Mouse (Mus musculus): ENCODE measurements around the gene Cnih3. TPM values are rescaled to one million over a fixed set of nuclear protein-coding genes. Genes with fewer than 3 reads are reported as not detected.

Cnih3 gene
- total RNA-seq, 1 experiment: 0.22 TPM

DNA sequence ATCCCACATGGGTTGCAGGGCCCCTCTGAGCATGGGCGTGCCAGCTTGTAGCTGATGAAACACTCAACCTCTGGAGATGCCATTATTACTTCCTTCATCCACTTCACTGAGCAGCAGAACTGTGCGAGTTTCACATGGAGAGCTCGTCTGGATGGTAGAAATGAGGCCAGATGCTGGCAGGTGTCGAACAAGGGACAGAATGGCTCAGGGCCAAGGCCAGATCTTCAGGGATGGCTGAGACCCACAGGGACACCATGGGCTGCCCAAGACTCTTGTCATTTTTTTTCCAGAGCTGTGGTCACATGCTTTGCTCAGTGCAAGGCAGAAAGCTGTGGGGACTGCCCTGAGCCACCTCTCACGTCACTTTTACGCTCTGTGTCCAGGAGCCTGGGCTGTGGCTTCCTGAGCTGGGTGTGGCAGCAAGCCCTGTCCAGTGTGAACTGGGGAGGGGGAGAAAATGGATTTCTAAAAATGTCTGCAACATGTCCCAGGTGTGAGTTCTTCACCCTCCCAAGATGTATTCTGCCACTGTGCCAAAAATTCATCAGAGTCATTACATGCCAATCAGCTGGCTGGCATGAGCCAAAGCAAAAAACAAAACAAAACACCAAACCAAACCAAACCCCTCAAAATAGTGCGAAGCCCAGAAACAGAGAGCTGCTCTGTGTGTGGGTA, 107.1 kb downstream of the Cnih3 start:
- TF ChIP-seq MAFK (IDR thresholded peaks at IDR 0.05; ENCODE audit: insufficient read depth, low read depth, low read length): no peak
- TF ChIP-seq ZC3H11A (IDR thresholded peaks at IDR 0.05; ENCODE audit: borderline replicate concordance, low read depth, low read length): no peak
- no peak for TF ChIP-seq HCFC1 (IDR thresholded peaks at IDR 0.05; ENCODE audit: borderline replicate concordance, insufficient read depth, low read length)
- no peak for TF ChIP-seq ZNF384 (IDR thresholded peaks at IDR 0.05; ENCODE audit: low read depth, low read length)
- TF ChIP-seq CHD2 (IDR thresholded peaks at IDR 0.05; ENCODE audit: low read depth, low read length): no peak
- in situ Hi-C loops (cut with MboI; ENCODE audit: low sequenced_read_pairs in 2 of 2, unreplicated experiment in 2 of 2): no loop called here
- Histone ChIP-seq H3K4me1 (ENCODE audit: control insufficient read depth in 2 of 2, insufficient read depth in 2 of 2, low read length in 2 of 2, poor library complexity in 1 of 2) (no peaks in the 10 kb centered on the region), H3K36me3 (ENCODE audit: control insufficient read depth, insufficient read depth, low read length, poor library complexity, severe bottlenecking) (no peaks in the 10 kb centered on the region), H3K27ac (ENCODE audit: insufficient read depth, low read depth, low read length, poor library complexity, severe bottlenecking) (no peak overlapping the region), H3K9ac (ENCODE audit: insufficient read depth, low read depth, low read length, poor library complexity, severe bottlenecking) (no peak overlapping the region), H3K4me3 (ENCODE audit: insufficient read depth in 1 of 2, low read depth in 1 of 2, low read length in 2 of 2, poor library complexity in 1 of 2, severe bottlenecking in 1 of 2) (no peak overlapping the region), H3K9me3 (ENCODE audit: control insufficient read depth, insufficient read depth, low read depth, low read length) (no peaks in the 10 kb centered on the region)
- DNase-seq (ENCODE audit: low read depth, low spot score): no peak

DNA sequence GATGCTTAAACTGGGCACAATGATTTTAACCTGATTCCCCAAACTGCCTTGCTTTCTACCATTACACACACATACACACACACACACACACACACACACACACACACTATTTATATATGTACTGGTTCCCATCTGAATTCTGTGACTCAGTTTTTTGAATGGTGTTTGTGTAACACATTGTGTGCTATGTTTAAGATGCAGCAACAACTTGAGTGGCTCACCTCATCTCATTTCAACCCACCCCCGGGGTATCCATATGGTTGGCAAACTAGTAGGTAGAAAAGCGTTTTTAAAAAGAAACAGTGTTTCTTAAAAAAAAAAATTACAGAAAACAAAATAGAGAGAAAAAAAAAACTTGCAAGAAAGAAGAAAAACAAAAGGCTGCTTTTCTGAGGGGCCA, 107.9 kb downstream of the Cnih3 start:
- no peak for DNase-seq (ENCODE audit: low read depth, low spot score)
- H3K4me1 ChIP-seq (ENCODE audit: control insufficient read depth in 2 of 2, insufficient read depth in 2 of 2, low read length in 2 of 2, poor library complexity in 1 of 2): no peaks in the 10 kb centered on the region
- H3K4me3 ChIP-seq (ENCODE audit: insufficient read depth in 1 of 2, low read depth in 1 of 2, low read length in 2 of 2, poor library complexity in 1 of 2, severe bottlenecking in 1 of 2): no peak overlapping the region
- H3K9ac ChIP-seq (ENCODE audit: insufficient read depth, low read depth, low read length, poor library complexity, severe bottlenecking): no peak overlapping the region
- in situ Hi-C loops (cut with MboI; ENCODE audit: low sequenced_read_pairs in 2 of 2, unreplicated experiment in 2 of 2): no loop called here
- no peaks in the 10 kb centered on the region for H3K36me3 ChIP-seq (ENCODE audit: control insufficient read depth, insufficient read depth, low read length, poor library complexity, severe bottlenecking)
- no peaks in the 10 kb centered on the region for H3K9me3 ChIP-seq (ENCODE audit: control insufficient read depth, insufficient read depth, low read depth, low read length)
- TF ChIP-seq ZNF384 (IDR thresholded peaks at IDR 0.05; ENCODE audit: low read depth, low read length) (no peak), CHD2 (IDR thresholded peaks at IDR 0.05; ENCODE audit: low read depth, low read length) (no peak), HCFC1 (IDR thresholded peaks at IDR 0.05; ENCODE audit: borderline replicate concordance, insufficient read depth, low read length) (no peak), ZC3H11A (IDR thresholded peaks at IDR 0.05; ENCODE audit: borderline replicate concordance, low read depth, low read length) (no peak), MAFK (IDR thresholded peaks at IDR 0.05; ENCODE audit: insufficient read depth, low read depth, low read length) (no peak)
- no peak overlapping the region for H3K27ac ChIP-seq (ENCODE audit: insufficient read depth, low read depth, low read length, poor library complexity, severe bottlenecking)

DNA sequence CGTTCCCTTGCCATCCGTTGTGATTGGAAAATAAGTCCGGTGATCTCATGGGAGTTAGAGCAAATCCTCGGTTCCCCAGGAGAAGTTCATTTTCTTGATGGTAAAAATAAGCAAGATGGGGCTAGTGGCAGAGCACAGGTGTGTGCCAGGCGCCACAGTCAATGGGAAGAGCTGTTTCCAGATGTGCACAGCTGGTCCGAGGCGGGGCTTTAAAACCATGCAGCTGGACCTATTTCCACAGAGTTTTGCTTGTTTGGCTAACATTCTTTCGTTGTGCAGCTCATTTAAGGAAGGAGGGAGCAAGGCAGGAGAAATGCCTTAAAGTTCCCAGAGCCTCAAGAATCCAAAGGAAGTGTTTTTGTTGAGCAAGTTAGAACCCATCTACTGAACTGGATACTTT, 109.1 kb downstream of the Cnih3 start:
- Histone ChIP-seq H3K27ac (ENCODE audit: insufficient read depth, low read depth, low read length, poor library complexity, severe bottlenecking) (no peak overlapping the region), H3K4me1 (ENCODE audit: control insufficient read depth in 2 of 2, insufficient read depth in 2 of 2, low read length in 2 of 2, poor library complexity in 1 of 2) (no peaks in the 10 kb centered on the region), H3K36me3 (ENCODE audit: control insufficient read depth, insufficient read depth, low read length, poor library complexity, severe bottlenecking) (no peaks in the 10 kb centered on the region), H3K9ac (ENCODE audit: insufficient read depth, low read depth, low read length, poor library complexity, severe bottlenecking) (no peak overlapping the region), H3K4me3 (ENCODE audit: insufficient read depth in 1 of 2, low read depth in 1 of 2, low read length in 2 of 2, poor library complexity in 1 of 2, severe bottlenecking in 1 of 2) (no peak overlapping the region), H3K9me3 (ENCODE audit: control insufficient read depth, insufficient read depth, low read depth, low read length) (no peaks in the 10 kb centered on the region)
- TF ChIP-seq MAFK (IDR thresholded peaks at IDR 0.05; ENCODE audit: insufficient read depth, low read depth, low read length) (no peak), HCFC1 (IDR thresholded peaks at IDR 0.05; ENCODE audit: borderline replicate concordance, insufficient read depth, low read length) (no peak), ZNF384 (IDR thresholded peaks at IDR 0.05; ENCODE audit: low read depth, low read length) (no peak), ZC3H11A (IDR thresholded peaks at IDR 0.05; ENCODE audit: borderline replicate concordance, low read depth, low read length) (no peak), CHD2 (IDR thresholded peaks at IDR 0.05; ENCODE audit: low read depth, low read length) (no peak)
- in situ Hi-C loops (cut with MboI; ENCODE audit: low sequenced_read_pairs in 2 of 2, unreplicated experiment in 2 of 2): no loop called here
- no peak for DNase-seq (ENCODE audit: low read depth, low spot score)

DNA sequence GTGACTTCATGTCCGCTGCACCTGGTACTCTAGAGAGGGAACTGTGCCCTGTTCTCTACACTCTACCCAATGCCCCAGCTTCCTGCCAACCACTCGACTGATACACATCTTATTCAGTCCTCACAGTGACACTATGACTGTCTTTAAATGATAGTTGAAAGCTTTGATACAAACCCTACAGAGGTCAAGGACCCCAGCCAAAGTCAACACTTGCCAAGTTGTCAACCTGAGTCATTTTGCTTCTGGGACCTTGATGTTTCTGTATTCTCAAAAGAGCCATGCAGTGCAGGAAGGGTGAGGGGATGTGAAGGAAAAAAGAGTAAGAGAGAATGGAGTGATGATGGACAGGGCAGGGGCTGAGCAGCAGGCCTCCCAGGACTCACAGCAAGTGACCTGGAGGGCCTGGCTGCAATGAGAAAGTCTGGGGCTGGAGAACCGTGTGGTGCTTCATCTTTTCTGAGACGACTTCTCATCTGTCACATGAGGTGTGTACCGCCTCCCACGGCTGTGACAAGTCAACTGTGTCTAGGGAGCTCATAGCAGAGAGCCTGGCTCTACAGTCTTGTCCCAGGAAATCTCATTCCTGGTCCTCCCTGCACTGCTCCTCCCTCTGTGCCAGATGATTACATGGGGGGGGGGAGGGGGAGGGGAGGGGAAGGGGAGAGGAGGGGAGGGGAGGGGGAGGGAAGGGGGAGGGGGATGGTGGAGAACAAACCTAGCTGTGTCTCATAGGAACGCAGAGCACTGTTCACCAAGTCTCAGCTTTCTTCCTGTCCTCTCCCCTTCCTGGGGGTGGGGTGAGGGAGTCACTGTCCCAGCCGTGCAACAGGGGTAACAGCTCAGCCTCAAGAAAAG, 109.8 kb downstream of the Cnih3 start:
- in situ Hi-C loops (cut with MboI; ENCODE audit: low sequenced_read_pairs in 2 of 2, unreplicated experiment in 2 of 2): no loop called here

More for the DNA sequence above, 109.8 kb downstream of the Cnih3 start:
- Histone ChIP-seq H3K27ac (ENCODE audit: insufficient read depth, low read depth, low read length, poor library complexity, severe bottlenecking) (no peak overlapping the region), H3K9me3 (ENCODE audit: control insufficient read depth, insufficient read depth, low read depth, low read length) (no peaks in the 10 kb centered on the region), H3K36me3 (ENCODE audit: control insufficient read depth, insufficient read depth, low read length, poor library complexity, severe bottlenecking) (no peaks in the 10 kb centered on the region), H3K9ac (ENCODE audit: insufficient read depth, low read depth, low read length, poor library complexity, severe bottlenecking) (no peak overlapping the region), H3K4me3 (ENCODE audit: insufficient read depth in 1 of 2, low read depth in 1 of 2, low read length in 2 of 2, poor library complexity in 1 of 2, severe bottlenecking in 1 of 2) (no peak overlapping the region), H3K4me1 (ENCODE audit: control insufficient read depth in 2 of 2, insufficient read depth in 2 of 2, low read length in 2 of 2, poor library complexity in 1 of 2) (no peaks in the 10 kb centered on the region)
- TF ChIP-seq MAFK (IDR thresholded peaks at IDR 0.05; ENCODE audit: insufficient read depth, low read depth, low read length) (no peak), ZNF384 (IDR thresholded peaks at IDR 0.05; ENCODE audit: low read depth, low read length) (no peak), HCFC1 (IDR thresholded peaks at IDR 0.05; ENCODE audit: borderline replicate concordance, insufficient read depth, low read length) (no peak), ZC3H11A (IDR thresholded peaks at IDR 0.05; ENCODE audit: borderline replicate concordance, low read depth, low read length) (no peak), CHD2 (IDR thresholded peaks at IDR 0.05; ENCODE audit: low read depth, low read length) (no peak)
- DNase-seq (ENCODE audit: low read depth, low spot score): no peak

All from ES-E14 (cell line).